Comparison of ENCODE assay signal across 29 mouse cellular contexts in genomic region chr15:9427849-9428248, GRCm38 (mm10). TPM values are rescaled to one million over a fixed set of nuclear protein-coding genes. Genes with fewer than 3 reads are reported as not detected.
DNase-seq lines count a peak whose midpoint lies in the region; ATAC-seq and TF ChIP-seq lines count a peak whose summit lies in the region.
"Had no signal": no experiment of that assay in that cellular context is flagged by ENCODE, and none has a peak within 500 bp of the region (broad histone marks: within the 10 kb centered on the region; RNA-seq: fewer than 3 reads in every experiment).

No protein-coding gene starts in this region.

- no peak overlapping the region for H3K4me3 ChIP-seq in lung, postnatal 0 days (ENCODE audit: low read depth, low read length)
- H3K4me3 ChIP-seq in hindbrain, embryonic 14.5 days (replicated peaks; ENCODE audit: low read length), result no peak overlapping the region
- H3K4me3 ChIP-seq: embryonic facial prominence, embryonic 13.5 days; erythroblast, embryonic 14.5 days; heart, embryonic 10.5 days; intestine, embryonic 15.5 days; kidney, embryonic 15.5 days; limb, embryonic 13.5 days; midbrain, embryonic 15.5 days; myocyte; neural tube, embryonic 13.5 days had no signal

- no peak overlapping the region for H3K27ac ChIP-seq in lung, postnatal 0 days (ENCODE audit: low read length)
- H3K27ac ChIP-seq in hindbrain, embryonic 14.5 days, result no peak overlapping the region
- H3K27ac ChIP-seq: embryonic facial prominence, embryonic 13.5 days; heart, embryonic 10.5 days; intestine, embryonic 15.5 days; kidney, embryonic 15.5 days; limb, embryonic 13.5 days; liver, embryonic 14.5 days; midbrain, embryonic 15.5 days; neural tube, embryonic 13.5 days had no signal

- no peaks in the 10 kb centered on the region for H3K36me3 ChIP-seq in lung, postnatal 0 days (ENCODE audit: insufficient read depth, low read length)
- H3K36me3 ChIP-seq in hindbrain, embryonic 14.5 days (replicated peaks; ENCODE audit: control insufficient read depth, insufficient read depth), result no peaks in the 10 kb centered on the region
- H3K36me3 ChIP-seq: embryonic facial prominence, embryonic 13.5 days; heart, embryonic 10.5 days; intestine, embryonic 15.5 days; kidney, embryonic 15.5 days; limb, embryonic 13.5 days; midbrain, embryonic 15.5 days; neural tube, embryonic 13.5 days had no signal

- no peaks in the 10 kb centered on the region for H3K4me1 ChIP-seq in lung, postnatal 0 days (ENCODE audit: insufficient read depth, low read depth, low read length)
- no peaks in the 10 kb centered on the region for H3K4me1 ChIP-seq in hindbrain, embryonic 14.5 days (replicated peaks; ENCODE audit: control insufficient read depth, insufficient read depth, low read length)
- H3K4me1 ChIP-seq: embryonic facial prominence, embryonic 13.5 days; heart, embryonic 10.5 days; intestine, embryonic 15.5 days; kidney, embryonic 15.5 days; limb, embryonic 13.5 days; midbrain, embryonic 15.5 days; neural tube, embryonic 13.5 days had no signal

- H3K4me2 ChIP-seq in lung, postnatal 0 days (replicated peaks; ENCODE audit: low read depth, low read length), result no peak overlapping the region
- H3K4me2 ChIP-seq in hindbrain, embryonic 14.5 days (replicated peaks), result no peak overlapping the region
- H3K4me2 ChIP-seq: embryonic facial prominence, embryonic 13.5 days; intestine, embryonic 15.5 days; kidney, embryonic 15.5 days; limb, embryonic 13.5 days; midbrain, embryonic 15.5 days; neural tube, embryonic 13.5 days had no signal

- H3K27me3 ChIP-seq in lung, postnatal 0 days (replicated peaks; ENCODE audit: insufficient read depth, low read length), result no peaks in the 10 kb centered on the region
- H3K27me3 ChIP-seq in hindbrain, embryonic 14.5 days (ENCODE audit: control insufficient read depth, insufficient read depth, low read length), result no peaks in the 10 kb centered on the region
- H3K27me3 ChIP-seq: embryonic facial prominence, embryonic 13.5 days; intestine, embryonic 15.5 days; kidney, embryonic 15.5 days; limb, embryonic 13.5 days; midbrain, embryonic 15.5 days; neural tube, embryonic 13.5 days had no signal

- H3K9ac ChIP-seq in lung, postnatal 0 days (replicated peaks; ENCODE audit: low read depth), result no peak overlapping the region
- H3K9ac ChIP-seq in hindbrain, embryonic 14.5 days, result no peak overlapping the region
- H3K9ac ChIP-seq: embryonic facial prominence, embryonic 13.5 days; intestine, embryonic 15.5 days; kidney, embryonic 15.5 days; limb, embryonic 13.5 days; liver, embryonic 14.5 days; midbrain, embryonic 15.5 days; neural tube, embryonic 13.5 days had no signal

- H3K9me3 ChIP-seq in lung, postnatal 0 days (ENCODE audit: low read length), result no peaks in the 10 kb centered on the region
- no peaks in the 10 kb centered on the region for H3K9me3 ChIP-seq in hindbrain, embryonic 14.5 days (ENCODE audit: control insufficient read depth, low read length)
- H3K9me3 ChIP-seq: embryonic facial prominence, embryonic 13.5 days; heart, embryonic 10.5 days; intestine, embryonic 15.5 days; kidney, embryonic 15.5 days; limb, embryonic 13.5 days; midbrain, embryonic 15.5 days; neural tube, embryonic 13.5 days had no signal

- TF ChIP-seq EP300 in lung, postnatal 0 days (IDR thresholded peaks at IDR 0.05), result no peak

- no peak for ATAC-seq in lung, postnatal 0 days
- ATAC-seq in CD4-positive, CD25-positive, alpha-beta regulatory T cell, adult 4 months, result peak; percentile 32
- ATAC-seq in granulocyte monocyte progenitor cell, adult 5-6 weeks (replicated peaks; ENCODE audit: poor library complexity, severe bottlenecking), result peak; percentile 83
- ATAC-seq in hindbrain, embryonic 14.5 days (ENCODE audit: low FRiP score), result no peak
- ATAC-seq: forebrain, embryonic 14.5 days; hindbrain, embryonic 16.5 days; intestine, embryonic 15.5 days; midbrain, embryonic 15.5 days had no signal

- 0 out of 2 replicates have a peak, but pooled peaks have one; percentile 3 for TF ChIP-seq CTCF in lung, postnatal 0 days (IDR thresholded peaks at IDR 0.05)

- DNase-seq in lung, postnatal 0 days (ENCODE audit: low spot score), result peak; percentile 8
- DNase-seq in lung, adult 18-20 months, result no peak
- DNase-seq in skeletal muscle tissue, adult 2 months (ENCODE audit: low read depth, low spot score), result peak; percentile 2
- DNase-seq in cerebellum, postnatal 4 days (ENCODE audit: low spot score in 2 of 2), result no peak
- DNase-seq in hindbrain, embryonic 14.5 days (ENCODE audit: low spot score), result no peak
- no peak for DNase-seq in cerebellum, postnatal 25 days
- DNase-seq: adrenal gland, postnatal 36 days; cerebellum, adult 11 months; cerebellum, adult 9-11 months; heart, postnatal 4 days; kidney, postnatal 36 days; right cerebral cortex, adult 18-20 months; right cerebral cortex, postnatal 4 days had no signal

RNA-seq across cellular contexts. Expression of gene Capsl, which starts 8.0 kb away (rescaled TPM):
- polyA plus RNA-seq in lung, postnatal 0 days (2015; fragmentation: Nextera tagmentation; extraction: Ambion mirVana), result 22.1 and 24.2 TPM in 2 replicates
- 1 to 10 TPM; 5.9 to 6.3 TPM for polyA plus RNA-seq in CD4-positive, CD25-positive, alpha-beta regulatory T cell, adult 4 months (2017; shearing (Covaris generic))
- 3.9 TPM in 1 of 2 replicates, not detected in the other for total RNA-seq in granulocyte monocyte progenitor cell, adult 5-6 weeks (2014; fragmentation: Nextera tagmentation)
- total RNA-seq in granulocyte monocyte progenitor cell, adult 5-6 weeks (2017), result 2.3 TPM in 1 of 2 replicates, not detected in the other
- polyA plus RNA-seq in hindbrain, embryonic 14.5 days (2014; fragmentation: Nextera tagmentation; extraction: Ambion mirVana), result 6.4 and 6.9 TPM in 2 replicates
- total RNA-seq: adrenal gland, postnatal 36 days; gastrocnemius, adult 8-10 months; heart, postnatal 4 days; megakaryocyte-erythroid progenitor cell, adult 5-6 weeks had no signal
- polyA plus RNA-seq: erythroblast, embryonic 14.5 days; myocyte had no signal

Comparison
In these comparisons a context has a peak if more than half of its experiments do, and no peak if none do; other contexts are left out.
1. DNase-seq: peak in lung, postnatal 0 days (single experiment) and skeletal muscle tissue, adult 2 months (single experiment); none in lung, adult 18-20 months (0 of 2), cerebellum, postnatal 4 days (0 of 2), hindbrain, embryonic 14.5 days (single experiment) and cerebellum, postnatal 25 days (0 of 2).
2. ATAC-seq: peak in CD4-positive, CD25-positive, alpha-beta regulatory T cell, adult 4 months (single experiment) and granulocyte monocyte progenitor cell, adult 5-6 weeks (single experiment); none in lung, postnatal 0 days (single experiment) and hindbrain, embryonic 14.5 days (single experiment).